Mouse (Mus musculus): ENCODE results near the gene Dsp.

The Dsp gene

GRCm38 (mm10) chr13:38193406-38193805, 42.3 kb downstream of the Dsp start:
- DNase-seq = no peak

DNA sequence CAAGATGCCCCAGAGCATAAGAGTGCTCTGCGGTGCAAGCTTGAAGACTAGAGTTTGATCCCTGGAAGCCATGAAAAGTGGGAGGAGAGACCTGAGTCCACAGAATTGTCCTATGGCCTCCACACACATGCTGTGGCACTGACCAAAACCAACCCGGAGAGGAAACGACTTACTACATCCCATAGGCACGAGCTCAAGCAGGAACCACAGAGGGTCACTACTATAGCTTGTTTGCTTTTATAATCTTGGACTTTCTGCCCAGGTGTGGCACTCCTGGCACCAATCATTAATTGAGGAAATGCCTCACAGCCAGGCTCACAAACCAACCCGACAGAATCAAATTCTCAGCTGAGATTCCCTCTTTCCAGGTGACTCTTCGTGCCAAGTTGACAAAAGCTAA, 50.3 kb downstream of the Dsp start:
- DNase-seq = no peak

GRCm38 (mm10) chr13:38204171-38204570, 53.1 kb downstream of the Dsp start:
- no peak for DNase-seq

DNA sequence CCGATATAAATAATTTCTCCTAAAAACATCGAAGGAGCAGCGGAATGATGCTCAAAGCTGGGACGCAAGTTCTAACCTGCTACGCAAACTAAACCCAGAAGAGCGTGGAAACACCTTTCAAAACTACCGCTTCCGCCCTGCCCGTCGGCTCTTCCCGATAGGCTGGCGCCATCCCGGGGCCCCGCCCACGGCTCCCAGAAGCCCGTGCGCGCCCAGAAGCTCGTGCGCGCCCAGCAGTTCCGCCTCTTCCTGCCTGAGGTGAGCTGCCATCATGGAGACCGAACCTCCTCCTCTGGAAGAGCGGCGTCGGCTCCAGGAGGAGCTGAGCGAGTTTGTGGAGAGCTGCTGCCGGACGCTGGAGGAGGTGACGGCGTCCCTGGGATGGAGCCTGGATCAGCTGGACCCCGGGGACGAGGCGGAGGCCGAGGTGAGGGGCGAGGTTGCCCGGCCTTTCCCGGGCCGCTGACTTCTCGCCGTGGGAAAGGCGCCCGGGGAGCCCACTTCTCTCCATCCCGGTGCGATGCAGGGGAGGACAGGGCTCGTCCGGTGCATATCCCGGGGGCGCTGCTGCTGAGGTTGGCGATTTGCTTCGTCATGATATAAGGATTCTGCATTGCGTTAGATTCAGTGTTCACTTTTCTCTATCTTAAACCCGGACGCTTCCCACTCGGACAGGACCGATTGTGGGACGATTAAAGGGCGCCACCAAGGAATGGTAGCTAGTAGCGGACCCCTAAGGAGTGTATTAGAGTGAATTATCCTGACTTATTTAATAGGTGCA, 53.8 kb downstream of the Dsp start, which contains the start of gene Snrnp48:
TSS of gene Snrnp48 (plus strand) at position 237 of the 781 bp plus-strand sequence.
- peak; percentile 88 to 90 for DNase-seq

- DNase-seq = no peak
Measured at GRCm38 (mm10) chr13:38211122-38211521, 60.0 kb downstream of the Dsp start.

- DNase-seq = no peak
Measured at GRCm38 (mm10) chr13:38218686-38219085, 67.6 kb downstream of the Dsp start.

DNA sequence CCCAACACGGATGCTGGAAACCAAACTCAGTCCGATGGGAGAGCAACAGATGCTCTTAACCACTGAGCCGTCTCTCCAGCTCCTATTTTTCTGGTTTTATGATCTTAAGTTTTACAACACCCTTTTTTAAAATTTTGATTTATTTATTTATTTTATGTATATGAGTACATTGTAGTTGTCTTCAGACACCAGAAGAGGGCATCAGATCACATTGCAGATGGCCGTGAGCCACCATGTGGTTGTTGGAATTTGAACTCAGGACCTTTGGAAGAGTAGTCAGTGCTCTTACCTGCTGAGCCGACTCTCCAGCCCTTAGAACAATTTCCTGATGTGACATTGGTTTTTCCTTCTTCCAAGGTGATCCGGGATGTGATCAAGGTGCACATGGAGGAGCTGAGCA, 69.2 kb downstream of the Dsp start:
- no peak for DNase-seq

GRCm38 (mm10) chr13:38230177-38230821, 79.2 kb downstream of the Dsp start:
- DNase-seq = no peak

DNA sequence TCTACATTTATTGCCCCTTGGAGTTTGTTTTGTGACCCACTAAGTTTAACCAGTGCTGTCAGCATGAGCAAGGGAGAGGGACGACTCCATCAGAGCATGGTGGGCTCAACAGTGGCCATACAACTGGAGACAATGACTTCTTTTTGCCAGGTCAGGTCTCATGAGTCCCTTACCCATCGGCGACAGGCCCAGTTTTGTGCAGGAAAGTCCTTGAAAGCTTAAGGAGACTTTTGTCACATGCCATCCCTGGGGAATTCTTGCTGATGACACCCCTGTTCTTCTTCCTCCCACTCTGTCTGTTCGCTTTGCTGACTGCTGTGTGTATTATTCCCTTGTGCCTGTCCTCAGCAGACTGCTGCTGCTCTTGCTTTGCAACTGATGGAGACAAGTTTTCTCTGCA, 81.3 kb downstream of the Dsp start:
- DNase-seq = no peak

DNA sequence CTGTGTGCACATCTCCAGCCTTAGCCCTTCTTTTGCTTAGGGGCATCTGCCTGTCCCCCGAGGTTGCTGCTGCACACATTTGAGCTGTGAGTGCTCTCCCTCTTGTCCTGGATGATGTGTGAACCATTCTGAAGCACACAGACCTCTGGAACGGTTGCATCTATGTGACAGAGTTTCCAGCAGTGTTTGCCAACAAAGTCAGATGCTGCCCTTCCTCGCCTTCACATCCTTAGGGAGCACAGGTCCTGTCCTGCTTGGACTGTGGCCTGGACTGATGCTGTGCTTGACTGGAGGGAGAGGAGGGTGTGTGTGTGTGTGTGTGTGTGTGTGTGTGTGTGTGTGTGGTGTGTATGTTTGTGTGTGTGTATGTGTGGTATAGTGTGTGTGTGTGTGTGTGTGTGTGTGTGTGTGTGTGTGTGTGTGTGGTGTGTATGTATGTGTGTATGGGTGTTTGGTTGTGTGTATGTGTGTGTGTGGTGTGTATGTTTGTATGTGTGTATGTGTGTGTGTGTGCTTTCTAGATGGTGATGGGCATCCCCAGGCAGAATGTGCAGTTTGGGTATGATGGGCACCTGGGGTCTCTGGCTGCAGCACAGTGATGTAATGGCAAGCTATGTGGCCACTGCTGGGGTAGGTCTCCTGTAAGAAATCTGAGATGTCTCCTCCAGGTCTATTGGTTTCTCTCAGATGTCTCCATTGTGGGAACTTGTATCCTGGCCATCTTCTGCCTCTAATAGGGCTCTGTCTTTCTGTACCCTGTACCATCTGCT, 81.9 kb downstream of the Dsp start:
- no peak for DNase-seq

- DNase-seq = no peak
Measured at GRCm38 (mm10) chr13:38234651-38235050, 83.6 kb downstream of the Dsp start.

DNA sequence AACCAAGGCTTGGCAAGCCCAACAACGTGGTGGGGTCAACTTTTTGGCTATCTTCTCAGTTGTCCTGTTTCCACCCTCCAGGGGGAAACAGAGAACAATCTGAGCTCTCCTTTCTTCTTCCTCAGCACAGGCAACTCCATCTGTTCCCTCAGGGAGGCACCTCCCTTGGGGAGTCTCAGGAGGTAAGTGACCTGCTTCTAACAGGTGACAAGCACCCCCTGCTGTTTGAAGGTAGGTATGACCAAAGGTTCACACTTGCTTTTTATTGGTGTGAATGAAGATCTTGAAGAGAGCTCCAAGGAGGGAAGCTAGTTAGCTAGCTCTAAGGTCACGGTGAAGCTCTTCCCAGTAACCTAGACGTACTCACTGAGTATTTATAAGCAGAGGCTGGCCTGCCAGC, 84.3 kb downstream of the Dsp start:
- no peak for DNase-seq

DNA sequence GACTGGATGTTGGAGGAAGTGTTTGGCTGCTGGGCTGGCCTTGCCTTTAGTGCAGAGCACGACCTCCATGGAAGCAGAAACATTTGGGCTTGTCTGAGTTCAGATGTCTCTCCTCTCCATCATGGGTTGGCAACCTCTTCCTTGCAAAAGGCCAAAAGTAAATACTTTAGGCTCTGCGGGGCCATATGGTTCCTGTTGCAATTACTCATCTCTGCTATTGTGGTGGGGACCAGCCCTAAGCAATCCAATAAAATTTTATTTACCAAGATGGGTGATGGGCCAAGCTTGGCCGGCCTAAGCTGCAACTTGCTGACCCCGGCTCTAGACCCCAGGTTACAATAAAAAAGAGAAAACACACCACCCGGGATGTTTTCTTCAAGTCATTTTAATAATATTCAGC, 97.1 kb downstream of the Dsp start:
- DNase-seq = no peak

Measured in cerebellum, postnatal 14 days (tissue).